Mouse (Mus musculus) T-cell, adult 66 days (primary cell): Measurements from ENCODE around the gene Nsa2. TPM values are rescaled to one million over a fixed set of nuclear protein-coding genes. Genes with fewer than 3 reads are reported as not detected.

Experiments used
- total RNA-seq, 2 experiments: library from RNA; stranded (reverse); gene quantifications; 3 replicates in 1 of 2; 4 replicates in 1 of 2; pipeline ENCODE4 v1.2.4; 2023

The Nsa2 gene
- 100 to 1,000 TPM; 162 to 196 TPM for total RNA-seq

GRCm38 (mm10) chr13:97137466-97138400 is at the start of gene Nsa2, which contains the start of gene Gfm2:
Nsa2 (minus strand) TSS chr13:97137937.
Gfm2 (plus strand) TSS chr13:97137937.

GRCm38 (mm10) chr13:97099187-97099852 is 38.4 kb downstream of the Nsa2 start, which contains the start of gene Gm6169:
Gm6169 (minus strand) TSS chr13:97099237.

Other genes with a start within 250 kb of the Nsa2 start
- under 1 TPM; 0.12 to 0.15 TPM for gene Gcnt4, start 213.2 kb downstream of the Nsa2 start, total RNA-seq
- gene 1700029F12Rik, start 103.6 kb downstream of the Nsa2 start, total RNA-seq, result not detected
- not detected for gene Fam169a, start 70.7 kb downstream of the Nsa2 start, total RNA-seq
- gene Gm6169, start 38.7 kb downstream of the Nsa2 start, total RNA-seq, result 1 to 10 TPM in 1 of 2 experiments, not detected in 1; 3.5 TPM
- gene Gfm2, start within 50 bp of the Nsa2 start, total RNA-seq, result 10 to 100 TPM; 28.0 to 31.1 TPM
- 10 to 100 TPM; 32.9 to 34.0 TPM for gene Hexb, start 60.4 kb upstream of the Nsa2 start, total RNA-seq
- gene Enc1, start 103.2 kb upstream of the Nsa2 start, total RNA-seq, result 10 to 100 TPM; 24.0 to 26.4 TPM